Mouse (Mus musculus) Patski (cell line): ENCODE data around the gene Glb1l. TPM values are rescaled to one million over a fixed set of nuclear protein-coding genes. Genes with fewer than 3 reads are reported as not detected.

Source experiments
- ATAC-seq: fragments of 100-300 bp; one replicate; pipeline ENCODE4 v1.8.0; 2021
- CTCF ChIA-PET: fragments of 350-600 bp; sonication (Branson Sonifier 250); formaldehyde crosslinking; loops from one replicate; lab custom pipeline; 2022; ENCODE audit warnings: inconsistent platforms; lab: Charles Lee
- POLR2A ChIA-PET: fragments of 350-600 bp; sonication (Branson Sonifier 250); formaldehyde crosslinking; loops from one replicate; lab custom pipeline; 2022; ENCODE audit warnings: antibody characterized with exemption, inconsistent platforms; lab: Charles Lee
- DNase-seq: peaks from one replicate; pipeline ENCODE4 v3.0.0-alpha.2; 2011; ENCODE audit warnings: low read depth, low spot score
- H3K27me3 ChIP-seq: fragments of 371-371 bp; one replicate; pipeline ENCODE4 v1.5.1; 2021
- CTCF ChIP-seq: fragments of 100-300 bp; IDR thresholded peaks from one replicate; pipeline ENCODE4 v1.5.1; 2021
- in situ Hi-C: fragments of 300-500 bp; cut with MboI; formaldehyde crosslinking; loops from 3 replicates; pipeline ENCODE4 v1.11.1; 2018; ENCODE audit warnings: low pct_unique_long_range_greater_than_20kb, mixed read lengths
- polyA plus RNA-seq: library from polyadenylated mRNA; unstranded; gene quantifications from one replicate; pipeline ENCODE4 v1.2.3, GENCODE M21; 2021

Gene Glb1l
- polyA plus RNA-seq, 1 experiment from 2014 or later: 30.9 TPM

DNA sequence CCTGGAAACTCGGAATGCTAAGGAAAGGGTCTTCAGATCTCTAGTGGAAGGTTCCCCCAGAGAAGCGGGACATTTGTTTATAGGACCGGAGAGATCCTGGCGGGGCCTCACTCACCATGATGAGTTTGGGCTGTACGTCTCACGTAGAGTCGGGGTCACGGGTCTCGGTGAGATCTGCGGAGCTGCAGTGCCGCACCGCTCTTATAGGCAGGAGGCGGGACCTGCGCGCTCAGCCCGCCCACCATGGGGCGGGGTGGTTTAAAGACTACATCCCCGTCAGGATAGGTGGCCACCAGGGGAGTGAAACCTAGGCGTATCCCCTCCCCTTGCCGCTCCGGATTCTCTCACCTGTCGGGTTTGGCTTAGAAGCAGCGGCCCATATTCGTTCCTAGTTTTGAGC, 8.5 kb upstream of the Glb1l start:
- in situ Hi-C loops: no loop called here
- CTCF ChIA-PET: no interaction called here
- TF ChIP-seq CTCF: no peak
- POLR2A ChIA-PET: interaction anchor here (0.9 to 2.9 kb wide), 3 partner anchors 12 to 17 kb away, joined by 5 to 13 read pairs (median 6); partner anchors contain the start of genes A630095N17Rik and Dnajb2
- no peaks in the 10 kb centered on the region for H3K27me3 ChIP-seq
- DNase-seq (no peak), ATAC-seq (peak; percentile 57)

DNA sequence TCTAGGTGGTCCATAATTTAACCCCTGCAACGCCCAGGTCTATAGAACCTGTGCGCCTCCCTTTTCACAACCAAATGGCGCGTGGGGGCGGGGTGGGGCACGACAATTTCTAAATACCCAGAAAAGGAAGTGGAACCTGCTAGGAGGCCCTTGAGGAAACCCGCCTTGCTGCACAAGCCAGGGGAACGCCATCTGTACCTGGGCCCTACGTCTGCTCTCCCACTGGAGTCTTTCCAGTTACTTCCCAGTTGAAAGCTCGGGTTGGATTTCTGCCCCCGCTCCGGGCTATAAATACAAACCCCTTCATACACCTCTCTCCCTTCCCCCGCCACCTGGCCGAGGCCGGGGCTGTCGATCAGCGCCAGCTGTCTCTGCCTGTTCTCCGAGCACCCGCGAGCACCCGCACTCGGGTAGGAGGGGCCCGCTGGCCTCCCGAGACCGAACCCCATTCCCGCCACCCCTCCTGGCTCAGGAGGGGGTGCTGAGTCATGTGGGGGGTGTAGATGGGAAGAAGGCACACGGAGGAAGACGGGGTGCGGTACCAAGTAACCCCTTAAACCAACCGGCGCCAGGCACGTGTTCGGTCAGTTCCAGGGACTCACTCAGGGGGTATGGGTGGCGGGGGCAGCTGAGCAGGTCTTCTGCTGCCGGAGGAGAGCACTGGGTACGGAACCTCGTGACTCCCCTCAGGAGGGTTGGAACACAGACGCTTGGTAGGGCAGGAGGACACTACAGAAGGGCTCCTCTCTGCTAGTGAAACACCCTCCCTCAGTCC, 7.8 kb upstream of the Glb1l start:
- POLR2A ChIA-PET: interaction anchor here (0.9 to 2.9 kb wide), 4 partner anchors 12 to 20 kb away, joined by 5 to 13 read pairs (median 6); partner anchors contain the start of genes A630095N17Rik and Dnajb2
- in situ Hi-C loops: no loop called here
- TF ChIP-seq CTCF: no peak
- DNase-seq (no peak), ATAC-seq (no peak)
- H3K27me3 ChIP-seq: no peaks in the 10 kb centered on the region
- CTCF ChIA-PET: no interaction called here

DNA sequence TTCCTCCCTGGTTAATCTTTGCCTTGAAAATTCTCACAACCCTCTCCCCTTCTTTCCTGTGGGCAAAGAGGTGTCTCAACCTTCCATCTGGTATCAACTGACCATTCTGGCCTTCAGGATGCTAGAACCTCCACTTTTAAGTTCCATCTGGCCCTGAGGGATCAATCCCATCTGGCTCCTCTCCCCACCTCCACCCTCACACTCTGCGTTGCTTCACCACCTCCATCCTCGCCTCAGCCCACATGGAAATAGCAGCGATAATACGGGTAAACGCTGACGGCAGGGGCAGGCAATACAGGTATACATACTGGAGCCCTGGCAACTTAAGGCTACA, 7.2 kb upstream of the Glb1l start:
- in situ Hi-C loops: no loop called here
- TF ChIP-seq CTCF: no peak
- no peaks in the 10 kb centered on the region for H3K27me3 ChIP-seq
- POLR2A ChIA-PET: interaction anchor here (1.8 to 2.9 kb wide), 2 partner anchors 18 to 21 kb away, joined by 5 to 13 read pairs; partner anchors contain the start of gene Dnajb2
- DNase-seq: no peak
- CTCF ChIA-PET: no interaction called here
- no peak for ATAC-seq

GRCm38 (mm10) chr1:75216797-75217585, 6.4 kb upstream of the Glb1l start:
- in situ Hi-C loops: no loop called here
- no peak for TF ChIP-seq CTCF
- H3K27me3 ChIP-seq: no peaks in the 10 kb centered on the region
- CTCF ChIA-PET: interaction anchor here (1.1 to 1.2 kb wide), 2 partner anchors 17 to 37 kb away, joined by 3 to 4 read pairs; no protein-coding TSS in a partner anchor
- POLR2A ChIA-PET: interaction anchor here (1.8 to 2.9 kb wide), 2 partner anchors 19 to 22 kb away, joined by 5 to 13 read pairs; partner anchors contain the start of gene Dnajb2
- no peak for DNase-seq
- no peak for ATAC-seq

- ChIA-PET POLR2A (no interaction called here), CTCF (interaction anchor here (1.2 kb wide), 1 partner anchor 20 kb away, joined by 3 read pairs; the partner anchor contains the start of gene Dnajb2)
- DNase-seq (no peak), ATAC-seq (no peak)
- no peak for TF ChIP-seq CTCF
- no peaks in the 10 kb centered on the region for H3K27me3 ChIP-seq
- in situ Hi-C loops: no loop called here
These were observed 5.2 kb upstream of the Glb1l start for GRCm38 (mm10) chr1:75215785-75216184.

- ATAC-seq (no peak), DNase-seq (no peak)
- in situ Hi-C loops: no loop called here
- no peaks in the 10 kb centered on the region for H3K27me3 ChIP-seq
- ChIA-PET CTCF (interaction anchor here (0.9 to 2.2 kb wide), 3 partner anchors 20 to 37 kb away, joined by 3 to 6 read pairs (median 4); no protein-coding TSS in a partner anchor), POLR2A (interaction anchor here (1.5 kb wide), 1 partner anchor 21 kb away, joined by 8 read pairs; the partner anchor contains the start of gene Dnajb2)
- no peak for TF ChIP-seq CTCF
These were observed 4.3 kb upstream of the Glb1l start for GRCm38 (mm10) chr1:75214886-75215285.

DNA sequence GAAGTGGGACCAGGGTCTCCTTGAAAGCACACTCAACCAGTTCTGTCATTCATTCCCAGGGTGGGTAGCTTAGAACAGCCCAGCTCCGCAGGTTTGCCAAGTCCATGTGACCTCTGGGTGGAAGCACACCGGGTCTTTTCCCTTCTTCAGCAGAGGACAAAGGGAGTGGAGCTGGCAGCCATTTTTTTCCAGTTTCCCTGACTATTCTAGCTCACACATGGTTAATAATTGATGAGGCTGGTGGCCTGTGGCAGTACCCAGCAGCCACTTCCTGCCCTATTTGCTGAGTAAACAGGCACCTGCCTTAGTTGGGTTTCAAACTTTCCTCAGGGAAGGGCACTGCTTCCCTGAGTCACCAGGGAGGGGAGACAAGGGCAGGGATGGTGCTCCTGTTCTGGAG, 3.8 kb upstream of the Glb1l start:
- peak; percentile 86 for ATAC-seq
- no peaks in the 10 kb centered on the region for H3K27me3 ChIP-seq
- no peak for TF ChIP-seq CTCF
- ChIA-PET POLR2A (interaction anchor here (1.5 to 1.7 kb wide), 2 partner anchors 22 kb away, joined by 7 to 8 read pairs; partner anchors contain the start of genes Ankzf1, Atg9a and Dnajb2), CTCF (interaction anchor here (0.9 to 2.2 kb wide), 3 partner anchors 21 to 37 kb away, joined by 3 to 6 read pairs (median 4); no protein-coding TSS in a partner anchor)
- peak; percentile 79 for DNase-seq
- in situ Hi-C loops: no loop called here

GRCm38 (mm10) chr1:75213096-75213495, 2.5 kb upstream of the Glb1l start:
- H3K27me3 ChIP-seq: no peaks in the 10 kb centered on the region
- in situ Hi-C loops: no loop called here
- DNase-seq (no peak), ATAC-seq (no peak)
- ChIA-PET POLR2A (interaction anchor here (1.7 kb wide), 1 partner anchor 21 kb away, joined by 7 read pairs; the partner anchor contains the start of genes Ankzf1 and Atg9a), CTCF (interaction anchor here (2.2 kb wide), 1 partner anchor 38 kb away, joined by 6 read pairs; no protein-coding TSS in a partner anchor)
- TF ChIP-seq CTCF: no peak

DNA sequence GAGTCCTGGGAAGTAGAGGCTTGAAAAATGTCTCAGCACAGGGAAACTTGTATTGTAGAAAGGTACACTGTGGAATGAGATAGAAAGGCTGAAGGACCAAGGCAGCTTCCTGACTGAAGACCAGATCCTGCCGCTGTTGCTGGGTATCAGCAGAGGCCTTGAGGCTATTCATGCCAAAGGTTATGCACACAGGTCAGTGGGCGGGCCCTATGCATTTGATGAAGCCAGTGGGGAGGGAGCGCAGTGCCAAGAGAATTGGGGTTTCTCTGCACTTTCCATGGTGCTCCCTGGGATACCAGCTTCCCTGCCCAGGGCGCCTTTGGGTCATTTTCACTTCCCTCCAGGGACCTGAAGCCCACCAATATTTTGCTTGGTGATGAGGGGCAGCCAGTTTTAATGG, 1.9 kb upstream of the Glb1l start:
- in situ Hi-C loops: no loop called here
- TF ChIP-seq CTCF: no peak
- CTCF ChIA-PET: no interaction called here
- POLR2A ChIA-PET: no interaction called here
- no peak for DNase-seq
- no peaks in the 10 kb centered on the region for H3K27me3 ChIP-seq
- ATAC-seq: no peak

- ChIA-PET POLR2A (interaction anchor here (0.9 to 1.3 kb wide), 2 partner anchors 26 to 38 kb away, joined by 3 read pairs; no protein-coding TSS in a partner anchor), CTCF (interaction anchor here (1.0 kb wide), 1 partner anchor 40 kb away, joined by 3 read pairs; no protein-coding TSS in a partner anchor)
- DNase-seq (no peak), ATAC-seq (no peak)
- TF ChIP-seq CTCF: no peak
- in situ Hi-C loops: no loop called here
- H3K27me3 ChIP-seq: no peaks in the 10 kb centered on the region
These were observed 612 bp upstream of the Glb1l start for GRCm38 (mm10) chr1:75211141-75211708.
